8 mouse cellular contexts compared by ENCODE assay signal in genomic region chr10:99524273-99525212, GRCm38 (mm10).
DNase-seq lines count a peak whose midpoint lies in the region.

No protein-coding gene starts in this region.

- peak; percentile 24 for DNase-seq in retina, postnatal 1 day
- no peak for DNase-seq in retina, embryonic 14.5 days (ENCODE audit: low spot score)
- DNase-seq in heart, adult 8-10 months (ENCODE audit: low spot score) = peak; percentile 38
- peak; percentile 19 for DNase-seq in kidney, postnatal 14 days
- DNase-seq in lung, postnatal 10 days = peak; percentile 56
- DNase-seq in right cerebral cortex, postnatal 36 days (ENCODE audit: low spot score in 2 of 2) = peak; percentile 11 to 36
- DNase-seq in urinary bladder, postnatal 10 days (ENCODE audit: low spot score) = no peak
- no peak for DNase-seq in urinary bladder, postnatal 4 days (ENCODE audit: low spot score in 2 of 2)

Comparison
In these comparisons a context has a peak if more than half of its experiments do, and no peak if none do; other contexts are left out.
1. DNase-seq: peak in retina, postnatal 1 day (single experiment), heart, adult 8-10 months (single experiment), kidney, postnatal 14 days (single experiment), lung, postnatal 10 days (single experiment) and right cerebral cortex, postnatal 36 days (2 of 2); none in retina, embryonic 14.5 days (single experiment), urinary bladder, postnatal 10 days (single experiment) and urinary bladder, postnatal 4 days (0 of 2).